Mouse (Mus musculus): ENCODE results near the gene Nkx2-3. TPM values are rescaled to one million over a fixed set of nuclear protein-coding genes. Genes with fewer than 3 reads are reported as not detected.

Gene Nkx2-3
- polyA plus RNA-seq, 1 experiment from 2014 or later, result not detected

GRCm38 (mm10) chr19:43641833-43642232 is 29.7 kb downstream of the Nkx2-3 start:
- Histone ChIP-seq H3K36me3 (no peaks in the 10 kb centered on the region), H3K4me3 (no peak overlapping the region), H3K9ac (no peak overlapping the region), H3K27ac (no peak overlapping the region), H3K9me3 (no peaks in the 10 kb centered on the region), H3K4me2 (no peak overlapping the region), H3K27me3 (peaks cover 7% of the 10 kb centered on the region; the same call in 1 of the 2 replicates), H3K4me1 (no peaks in the 10 kb centered on the region)
- WGBS, result 61% methylated on average over 11 of the region's 11 CpGs
- no peak for ATAC-seq (ENCODE audit: insufficient number of reproducible peaks, low FRiP score, low TSS enrichment, low read depth)

- peaks cover 7% of the 10 kb centered on the region; the same call in 1 of the 2 replicates for H3K27me3 ChIP-seq
- no peak for ATAC-seq (ENCODE audit: insufficient number of reproducible peaks, low FRiP score, low TSS enrichment, low read depth)
- H3K9me3 ChIP-seq, result no peaks in the 10 kb centered on the region
- 84% methylated on average over 9 of the region's 9 CpGs for WGBS
- no peaks in the 10 kb centered on the region for H3K4me1 ChIP-seq
- no peak overlapping the region for H3K9ac ChIP-seq
- H3K4me2 ChIP-seq, result no peak overlapping the region
- no peak overlapping the region for H3K27ac ChIP-seq
- H3K4me3 ChIP-seq, result no peak overlapping the region
- H3K36me3 ChIP-seq, result no peaks in the 10 kb centered on the region
Observed at GRCm38 (mm10) chr19:43642843-43643242, 30.7 kb downstream of the Nkx2-3 start.

GRCm38 (mm10) chr19:43645508-43645907 is 33.4 kb downstream of the Nkx2-3 start:
- H3K4me1 ChIP-seq, result no peaks in the 10 kb centered on the region
- ATAC-seq (ENCODE audit: insufficient number of reproducible peaks, low FRiP score, low TSS enrichment, low read depth), result no peak
- H3K4me3 ChIP-seq, result no peak overlapping the region
- no peak overlapping the region for H3K4me2 ChIP-seq
- H3K27ac ChIP-seq, result no peak overlapping the region
- H3K9me3 ChIP-seq, result no peaks in the 10 kb centered on the region
- 88% methylated on average over 9 of the region's 9 CpGs for whole genome bisulfite sequencing
- H3K27me3 ChIP-seq, result peaks cover 10% of the 10 kb centered on the region; the same call in 1 of the 2 replicates
- H3K9ac ChIP-seq, result no peak overlapping the region
- H3K36me3 ChIP-seq, result no peaks in the 10 kb centered on the region

- H3K27me3 ChIP-seq, result peaks cover 15% of the 10 kb centered on the region; the same call in 1 of the 2 replicates
- no peaks in the 10 kb centered on the region for H3K9me3 ChIP-seq
- no peak overlapping the region for H3K4me3 ChIP-seq
- no peak overlapping the region for H3K9ac ChIP-seq
- no peak for ATAC-seq (ENCODE audit: insufficient number of reproducible peaks, low FRiP score, low TSS enrichment, low read depth)
- H3K36me3 ChIP-seq, result no peaks in the 10 kb centered on the region
- 56% methylated on average over 7 of the region's 7 CpGs for WGBS
- H3K4me2 ChIP-seq, result no peak overlapping the region
- H3K27ac ChIP-seq, result no peak overlapping the region
- no peaks in the 10 kb centered on the region for H3K4me1 ChIP-seq
Observed at GRCm38 (mm10) chr19:43646852-43647251, 34.7 kb downstream of the Nkx2-3 start.

GRCm38 (mm10) chr19:43647261-43647660 is 35.1 kb downstream of the Nkx2-3 start:
- H3K4me3 ChIP-seq, result no peak overlapping the region
- H3K27me3 ChIP-seq, result 0 out of 2 replicates have a peak, but pooled peaks cover 19% of the 10 kb centered on the region
- 86% methylated on average over 9 of the region's 9 CpGs for WGBS
- no peak for ATAC-seq (ENCODE audit: insufficient number of reproducible peaks, low FRiP score, low TSS enrichment, low read depth)
- H3K36me3 ChIP-seq, result no peaks in the 10 kb centered on the region
- H3K4me1 ChIP-seq, result no peaks in the 10 kb centered on the region
- no peaks in the 10 kb centered on the region for H3K9me3 ChIP-seq
- H3K9ac ChIP-seq, result no peak overlapping the region
- no peak overlapping the region for H3K4me2 ChIP-seq
- H3K27ac ChIP-seq, result no peak overlapping the region

- no peak for ATAC-seq (ENCODE audit: insufficient number of reproducible peaks, low FRiP score, low TSS enrichment, low read depth)
- Histone ChIP-seq H3K4me2 (no peak overlapping the region), H3K27me3 (0 out of 2 replicates have a peak, but pooled peaks cover 17% of the 10 kb centered on the region), H3K4me3 (no peak overlapping the region), H3K27ac (no peak overlapping the region), H3K36me3 (no peaks in the 10 kb centered on the region), H3K9me3 (no peaks in the 10 kb centered on the region), H3K4me1 (no peaks in the 10 kb centered on the region), H3K9ac (no peak overlapping the region)
- WGBS, result 86% methylated on average over 4 of the region's 4 CpGs
Observed at GRCm38 (mm10) chr19:43648343-43648742, 36.2 kb downstream of the Nkx2-3 start.

- Histone ChIP-seq H3K36me3 (no peaks in the 10 kb centered on the region), H3K9ac (no peak overlapping the region), H3K4me3 (no peak overlapping the region), H3K4me2 (no peak overlapping the region), H3K9me3 (no peaks in the 10 kb centered on the region), H3K27ac (no peak overlapping the region), H3K27me3 (peaks cover 26% of the 10 kb centered on the region), H3K4me1 (0 out of 2 replicates have a peak, but pooled peaks cover 4% of the 10 kb centered on the region)
- 42% methylated on average over 8 of the region's 8 CpGs for WGBS
- ATAC-seq (ENCODE audit: insufficient number of reproducible peaks, low FRiP score, low TSS enrichment, low read depth), result no peak
Observed at GRCm38 (mm10) chr19:43651241-43651785, 39.2 kb downstream of the Nkx2-3 start.

GRCm38 (mm10) chr19:43655735-43656492 is 43.8 kb downstream of the Nkx2-3 start:
- no peak overlapping the region for H3K4me3 ChIP-seq
- no peak overlapping the region for H3K9ac ChIP-seq
- no peaks in the 10 kb centered on the region for H3K36me3 ChIP-seq
- no peaks in the 10 kb centered on the region for H3K9me3 ChIP-seq
- 43% methylated on average over 11 of the region's 11 CpGs for WGBS
- H3K4me2 ChIP-seq, result no peak overlapping the region
- ATAC-seq (ENCODE audit: insufficient number of reproducible peaks, low FRiP score, low TSS enrichment, low read depth), result no peak
- H3K27me3 ChIP-seq, result peaks cover 25% of the 10 kb centered on the region
- H3K27ac ChIP-seq, result no peak overlapping the region
- H3K4me1 ChIP-seq, result 0 out of 2 replicates have a peak, but pooled peaks cover 4% of the 10 kb centered on the region

GRCm38 (mm10) chr19:43659632-43660031 is 47.5 kb downstream of the Nkx2-3 start:
- H3K9me3 ChIP-seq, result no peaks in the 10 kb centered on the region

GRCm38 (mm10) chr19:43660774-43661173 is 48.6 kb downstream of the Nkx2-3 start:
- WGBS, result 84% methylated on average over 9 of the region's 9 CpGs
- ATAC-seq (ENCODE audit: insufficient number of reproducible peaks, low FRiP score, low TSS enrichment, low read depth), result no peak
- Histone ChIP-seq H3K9ac (no peak overlapping the region), H3K27ac (no peak overlapping the region), H3K36me3 (peaks cover 20% of the 10 kb centered on the region), H3K4me2 (no peak overlapping the region), H3K4me3 (no peak overlapping the region), H3K9me3 (no peaks in the 10 kb centered on the region), H3K27me3 (0 out of 2 replicates have a peak, but pooled peaks cover 4% of the 10 kb centered on the region), H3K4me1 (peaks cover 10% of the 10 kb centered on the region; the same call in 1 of the 2 replicates)

More at GRCm38 (mm10) chr19:43659632-43660031, 47.5 kb downstream of the Nkx2-3 start:
- no peak overlapping the region for H3K9ac ChIP-seq
- H3K4me1 ChIP-seq, result peaks cover 11% of the 10 kb centered on the region; the same call in 1 of the 2 replicates
- H3K36me3 ChIP-seq, result peaks cover 20% of the 10 kb centered on the region
- peaks cover 9% of the 10 kb centered on the region for H3K27me3 ChIP-seq
- H3K27ac ChIP-seq, result no peak overlapping the region
- ATAC-seq (ENCODE audit: insufficient number of reproducible peaks, low FRiP score, low TSS enrichment, low read depth), result no peak
- no peak overlapping the region for H3K4me2 ChIP-seq
- H3K4me3 ChIP-seq, result no peak overlapping the region
- WGBS, result 69% methylated on average over 6 of the region's 6 CpGs

- ATAC-seq (ENCODE audit: insufficient number of reproducible peaks, low FRiP score, low TSS enrichment, low read depth), result no peak
- WGBS, result 36% methylated on average over 19 of the region's 19 CpGs
- H3K4me3 ChIP-seq, result no peak overlapping the region
- peaks cover 26% of the 10 kb centered on the region for H3K36me3 ChIP-seq
- H3K27me3 ChIP-seq, result no peaks in the 10 kb centered on the region
- H3K27ac ChIP-seq, result 0 out of 2 replicates have a peak overlapping the region, but pooled peaks have one; percentile 27
- H3K9me3 ChIP-seq, result no peaks in the 10 kb centered on the region
- H3K4me1 ChIP-seq, result peaks cover 12% of the 10 kb centered on the region; the same call in 1 of the 2 replicates
- no peak overlapping the region for H3K4me2 ChIP-seq
- no peak overlapping the region for H3K9ac ChIP-seq
Observed at GRCm38 (mm10) chr19:43662176-43662967, 50.2 kb downstream of the Nkx2-3 start.

Measured in limb, embryonic 15.5 days (tissue).